Mouse (Mus musculus) hindbrain, embryonic 15.5 days (tissue): ENCODE measurements around the gene Dcun1d4. TPM values are rescaled to one million over a fixed set of nuclear protein-coding genes. Genes with fewer than 3 reads are reported as not detected.
"Not testable (repeated sequence)": the region's sequence is repeated elsewhere in the genome, so short reads cannot be mapped to it uniquely, and the experiment has no call there.

Experiments used
- ATAC-seq: fragments of 200-750 bp; cut with Nextera tagmentation; 2 replicates; pipeline ENCODE4 v1.8.0; 2017; ENCODE audit warnings: low read depth, moderate number of reproducible peaks, moderate TSS enrichment; ENCODE audit not compliant: low FRiP score
- H3K27ac ChIP-seq: fragments of 300-500 bp; sonication (generic); replicated peaks from 2 replicates; pipeline ENCODE4 v1.5.1; 2015; ENCODE audit warnings: mild to moderate bottlenecking, inconsistent platforms
- H3K27me3 ChIP-seq: fragments of 300-500 bp; sonication (generic); 2 replicates; pipeline ENCODE4 v1.6.1; 2015; ENCODE audit warnings: control low read depth, inconsistent platforms
- H3K36me3 ChIP-seq: fragments of 300-500 bp; sonication (generic); 2 replicates; pipeline ENCODE4 v1.6.1; 2015; ENCODE audit warnings: control low read depth, inconsistent platforms
- H3K4me1 ChIP-seq: fragments of 300-500 bp; sonication (generic); replicated peaks from 2 replicates; pipeline ENCODE4 v1.6.1; 2015; ENCODE audit warnings: control low read depth, inconsistent platforms
- H3K4me2 ChIP-seq: fragments of 300-500 bp; sonication (generic); 2 replicates; pipeline ENCODE4 v1.6.1; 2015; ENCODE audit warnings: moderate library complexity, mild to moderate bottlenecking, inconsistent platforms
- H3K4me3 ChIP-seq: fragments of 300-500 bp; sonication (generic); 2 replicates; pipeline ENCODE4 v1.5.1; 2015; ENCODE audit warnings: mild to moderate bottlenecking, inconsistent platforms
- H3K9ac ChIP-seq: fragments of 300-500 bp; sonication (generic); 2 replicates; pipeline ENCODE4 v1.6.1; 2015; ENCODE audit warnings: inconsistent platforms
- H3K9me3 ChIP-seq: fragments of 300-500 bp; sonication (generic); 2 replicates; pipeline ENCODE4 v1.6.1; 2016; ENCODE audit warnings: control low read depth, inconsistent platforms
- WGBS: fragments of 180-500 bp; shearing (Covaris S2); methylation state at CpG from one replicate; pipeline ENCODE4 v1.1.7; 2015; 5-methylcytosine and 5-hydroxymethylcytosine counted together
- polyA plus RNA-seq: library from polyadenylated mRNA; unstranded; fragments of >200 nt; fragmentation: Nextera tagmentation; extraction: Ambion mirVana; gene quantifications from 2 replicates; pipeline ENCODE4 v1.2.1, GENCODE M21; 2015

Gene Dcun1d4
- polyA plus RNA-seq, 1 experiment from 2014 or later, result 47.4 TPM

DNA sequence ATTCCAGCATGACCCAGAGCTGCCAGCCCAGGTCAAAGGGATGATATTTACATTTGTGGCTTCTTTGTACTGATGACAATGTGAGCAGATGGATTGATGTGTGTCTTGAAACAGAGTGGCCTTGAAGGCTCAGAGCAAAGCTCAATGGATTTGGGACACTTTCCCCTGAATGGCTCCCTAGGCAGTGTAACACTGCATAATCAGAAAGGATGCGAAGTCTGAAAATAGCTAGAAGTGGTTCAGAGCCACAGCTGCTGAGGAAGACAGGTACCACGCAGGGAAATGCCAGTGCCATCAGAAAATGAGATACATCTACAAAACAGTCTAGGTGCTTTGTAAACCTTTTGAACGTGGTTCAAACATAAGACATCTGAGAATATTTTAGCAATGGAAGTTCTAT, 97.3 kb downstream of the Dcun1d4 start:
- ATAC-seq, result no peak
- no peak overlapping the region for H3K9ac ChIP-seq
- no peaks in the 10 kb centered on the region for H3K36me3 ChIP-seq
- no peaks in the 10 kb centered on the region for H3K27me3 ChIP-seq
- H3K27ac ChIP-seq, result no peak overlapping the region
- no peak overlapping the region for H3K4me2 ChIP-seq
- peaks cover 7% of the 10 kb centered on the region for H3K4me1 ChIP-seq
- H3K4me3 ChIP-seq, result no peak overlapping the region
- 75% methylated on average over 3 of the region's 3 CpGs for WGBS
- no peaks in the 10 kb centered on the region for H3K9me3 ChIP-seq

DNA sequence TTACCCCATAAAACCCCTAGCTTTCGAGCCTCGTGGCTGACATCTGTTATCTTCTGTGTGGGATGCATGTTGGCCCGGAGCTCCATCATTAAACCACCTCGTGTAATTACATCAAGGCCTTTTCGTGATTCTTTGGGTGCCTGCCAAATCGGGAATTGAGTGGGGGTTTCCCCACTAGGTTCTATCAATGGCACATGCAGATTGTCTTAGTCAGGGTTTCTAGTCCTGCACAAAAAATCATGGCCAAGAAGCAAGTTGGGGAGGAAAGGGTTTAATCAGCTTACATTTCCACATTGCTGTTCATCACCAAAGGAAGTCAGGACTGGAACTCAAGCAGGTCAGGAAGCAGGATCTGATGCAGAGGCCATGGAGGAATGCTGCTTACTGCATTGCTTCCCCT, 103.2 kb downstream of the Dcun1d4 start:
- peaks cover 21% of the 10 kb centered on the region for H3K4me1 ChIP-seq

DNA sequence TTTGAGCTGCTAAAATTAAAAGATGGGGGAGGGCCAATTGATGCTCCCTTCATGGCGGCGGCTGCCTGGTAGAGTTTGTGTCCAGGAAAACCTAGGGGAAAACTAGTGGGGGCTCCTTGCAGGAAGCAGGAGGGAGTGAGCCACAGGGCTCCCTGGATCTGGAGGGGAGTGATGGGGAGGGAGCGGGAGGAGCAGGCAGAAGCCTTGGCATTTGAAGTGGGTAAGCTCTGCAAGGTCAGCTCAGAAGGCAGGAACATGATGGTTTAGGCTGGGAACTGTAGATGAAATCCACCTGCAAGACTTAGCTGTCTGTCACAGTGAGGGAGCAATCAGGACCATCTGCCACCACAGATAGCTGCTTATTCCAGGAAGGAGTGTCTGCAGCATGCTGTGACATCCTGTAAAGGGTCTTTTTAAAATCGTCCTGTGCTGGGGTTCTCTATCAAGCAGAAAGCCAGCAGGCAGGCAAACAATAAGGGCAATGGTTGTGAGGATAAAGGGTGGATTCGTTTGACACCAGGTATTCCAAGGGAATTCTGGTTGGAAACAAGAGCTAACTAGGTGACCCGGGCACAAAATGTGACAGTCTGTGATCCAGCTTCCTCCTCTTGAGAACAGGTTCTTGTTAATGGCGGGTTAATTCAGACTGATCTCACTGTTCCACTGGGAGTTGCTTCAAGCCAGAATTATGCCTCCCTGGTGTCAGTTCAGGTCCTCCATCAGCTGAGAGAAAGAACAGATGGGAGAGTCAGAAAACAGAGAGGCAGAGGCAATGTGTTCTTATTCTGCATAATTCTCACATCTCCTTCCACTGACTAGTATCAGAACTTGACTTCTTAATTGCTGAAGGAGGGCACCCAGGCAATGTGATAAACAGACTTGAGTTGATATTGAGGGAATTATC, 104.7 kb downstream of the Dcun1d4 start:
- H3K36me3 ChIP-seq, result no peaks in the 10 kb centered on the region
- no peaks in the 10 kb centered on the region for H3K9me3 ChIP-seq
- H3K27me3 ChIP-seq, result no peaks in the 10 kb centered on the region
- WGBS, result 15% methylated on average over 7 of the region's 7 CpGs
- no peak overlapping the region for H3K9ac ChIP-seq
- peak; percentile 59 for ATAC-seq
- peak overlapping the region; percentile 68 for H3K27ac ChIP-seq
- no peak overlapping the region for H3K4me2 ChIP-seq
- H3K4me3 ChIP-seq, result no peak overlapping the region
- peaks cover 21% of the 10 kb centered on the region for H3K4me1 ChIP-seq

More for the DNA sequence above, 103.2 kb downstream of the Dcun1d4 start:
- 55% methylated on average over 6 of the region's 6 CpGs for WGBS
- H3K36me3 ChIP-seq, H3K4me2 ChIP-seq, H3K9ac ChIP-seq, ATAC-seq, H3K4me3 ChIP-seq, H3K27ac ChIP-seq, H3K27me3 ChIP-seq, H3K9me3 ChIP-seq: not testable (repeated sequence)

DNA sequence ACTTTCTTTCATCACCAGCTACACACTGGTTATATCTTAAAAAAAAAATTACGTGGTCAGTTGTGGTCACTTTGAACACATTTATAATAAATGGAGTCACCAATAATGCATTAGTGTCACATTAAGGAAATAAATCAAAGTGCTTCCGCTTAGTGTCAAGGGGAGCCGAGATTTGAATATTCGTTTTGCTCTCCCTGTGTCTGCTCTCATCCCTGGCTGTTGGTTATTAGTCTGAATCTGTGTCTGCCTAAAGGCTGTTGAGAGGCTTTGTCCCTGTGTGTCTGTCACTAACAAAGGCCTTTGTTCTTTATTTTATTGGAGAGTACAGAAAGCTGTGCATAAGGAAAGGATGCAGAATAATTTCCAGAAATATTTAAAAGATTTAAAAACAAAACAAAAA, 105.8 kb downstream of the Dcun1d4 start:
- peaks cover 21% of the 10 kb centered on the region for H3K4me1 ChIP-seq
- no peaks in the 10 kb centered on the region for H3K9me3 ChIP-seq
- H3K27ac ChIP-seq, result no peak overlapping the region
- no peak overlapping the region for H3K9ac ChIP-seq
- 34% methylated on average over 4 of the region's 4 CpGs for WGBS
- ATAC-seq, result no peak
- H3K4me2 ChIP-seq, result no peak overlapping the region
- no peaks in the 10 kb centered on the region for H3K36me3 ChIP-seq
- no peaks in the 10 kb centered on the region for H3K27me3 ChIP-seq
- no peak overlapping the region for H3K4me3 ChIP-seq

DNA sequence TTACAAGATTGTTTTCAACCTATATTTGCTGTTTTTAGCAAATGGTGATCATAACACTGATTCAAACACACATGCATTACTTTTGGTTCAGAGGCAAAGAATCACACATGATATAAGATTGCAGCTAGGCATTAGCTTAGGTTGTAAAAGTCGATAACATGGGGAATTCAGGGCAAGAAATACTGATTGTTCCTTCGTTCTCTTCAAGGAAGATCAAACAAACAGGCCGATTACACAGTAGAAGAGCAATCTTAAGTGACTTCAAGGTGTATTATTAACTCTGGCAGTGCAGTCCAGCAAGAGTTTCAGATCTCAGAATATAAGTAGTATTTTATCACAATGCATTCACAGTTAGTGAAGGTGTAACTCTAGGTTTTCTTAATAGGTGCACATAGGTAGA, 106.3 kb downstream of the Dcun1d4 start:
- H3K36me3 ChIP-seq, result no peaks in the 10 kb centered on the region
- no peaks in the 10 kb centered on the region for H3K9me3 ChIP-seq
- WGBS, result 68% methylated on average over 3 of the region's 3 CpGs
- H3K4me1 ChIP-seq, result peaks cover 21% of the 10 kb centered on the region
- no peak overlapping the region for H3K9ac ChIP-seq
- no peak for ATAC-seq
- no peak overlapping the region for H3K27ac ChIP-seq
- no peak overlapping the region for H3K4me2 ChIP-seq
- no peaks in the 10 kb centered on the region for H3K27me3 ChIP-seq
- no peak overlapping the region for H3K4me3 ChIP-seq

DNA sequence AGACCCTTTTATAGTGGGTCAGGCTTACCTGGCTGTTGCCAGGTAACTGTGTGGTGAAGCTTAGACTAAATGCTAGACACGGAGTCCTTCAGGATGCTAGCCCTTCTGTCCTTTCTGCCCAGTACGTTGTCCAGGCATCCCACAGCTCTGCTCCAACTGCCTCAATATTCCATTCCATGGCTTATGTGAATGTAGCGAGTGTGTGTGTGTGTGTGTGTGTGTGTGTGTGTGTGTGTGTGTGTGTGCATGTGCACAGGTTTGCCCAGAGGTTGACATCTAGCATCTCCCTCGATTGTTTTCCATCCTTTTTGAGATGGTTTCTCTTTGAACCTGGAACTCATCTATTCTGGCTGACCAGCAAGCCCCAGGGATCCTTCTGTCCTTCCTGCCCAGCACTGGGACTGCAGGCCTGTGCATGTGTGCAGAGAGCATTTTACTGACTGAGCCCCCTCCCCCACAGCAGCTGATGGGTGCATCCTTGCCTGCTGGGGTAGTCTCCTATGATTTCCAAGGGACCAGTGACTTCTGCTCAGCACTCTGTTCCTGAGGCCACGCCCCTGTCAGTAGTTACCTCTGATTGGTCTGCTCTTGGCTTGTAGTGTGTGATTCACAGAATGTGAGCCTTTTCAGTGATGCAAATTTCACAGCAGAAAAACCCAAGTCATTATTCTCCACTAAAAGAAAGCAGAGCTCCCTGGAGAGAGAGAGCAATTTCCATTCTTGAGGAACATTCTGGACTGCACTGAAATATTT, 118.3 kb downstream of the Dcun1d4 start:
- H3K9me3 ChIP-seq, result no peaks in the 10 kb centered on the region
- H3K4me1 ChIP-seq, result peaks cover 20% of the 10 kb centered on the region
- peak; percentile 72 for ATAC-seq
- WGBS, result 61% methylated on average over 5 of the region's 5 CpGs
- H3K36me3 ChIP-seq, result no peaks in the 10 kb centered on the region
- H3K4me3 ChIP-seq, result no peak overlapping the region
- no peak overlapping the region for H3K4me2 ChIP-seq
- H3K9ac ChIP-seq, result no peak overlapping the region
- 0 out of 2 replicates have a peak overlapping the region, but pooled peaks have one; percentile 31 for H3K27ac ChIP-seq
- H3K27me3 ChIP-seq, result no peaks in the 10 kb centered on the region

DNA sequence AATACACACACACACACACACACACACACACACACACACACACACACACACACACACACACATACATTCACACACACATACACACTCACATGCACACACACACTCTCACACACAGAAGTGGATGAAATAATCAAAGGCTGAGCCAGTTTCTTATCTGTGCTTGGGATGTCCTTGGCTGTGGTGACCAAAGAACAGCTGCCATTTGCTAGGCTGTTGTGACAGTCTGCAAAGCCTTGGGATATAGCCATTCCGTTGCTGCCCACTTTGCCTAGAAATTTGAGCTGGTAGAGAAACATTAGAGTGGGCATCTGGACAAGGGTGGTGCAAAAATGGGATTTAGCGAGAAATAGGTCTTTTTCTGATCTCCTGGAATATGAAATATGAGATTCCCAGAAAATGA, 119.2 kb downstream of the Dcun1d4 start:
- no peaks in the 10 kb centered on the region for H3K27me3 ChIP-seq
- peaks cover 20% of the 10 kb centered on the region for H3K4me1 ChIP-seq
- no peak overlapping the region for H3K27ac ChIP-seq
- H3K4me3 ChIP-seq, result no peak overlapping the region
- 81% methylated on average over 2 of the region's 2 CpGs for WGBS
- H3K9me3 ChIP-seq, result no peaks in the 10 kb centered on the region
- no peak overlapping the region for H3K9ac ChIP-seq
- no peak for ATAC-seq
- H3K36me3 ChIP-seq, result no peaks in the 10 kb centered on the region
- H3K4me2 ChIP-seq, result no peak overlapping the region

DNA sequence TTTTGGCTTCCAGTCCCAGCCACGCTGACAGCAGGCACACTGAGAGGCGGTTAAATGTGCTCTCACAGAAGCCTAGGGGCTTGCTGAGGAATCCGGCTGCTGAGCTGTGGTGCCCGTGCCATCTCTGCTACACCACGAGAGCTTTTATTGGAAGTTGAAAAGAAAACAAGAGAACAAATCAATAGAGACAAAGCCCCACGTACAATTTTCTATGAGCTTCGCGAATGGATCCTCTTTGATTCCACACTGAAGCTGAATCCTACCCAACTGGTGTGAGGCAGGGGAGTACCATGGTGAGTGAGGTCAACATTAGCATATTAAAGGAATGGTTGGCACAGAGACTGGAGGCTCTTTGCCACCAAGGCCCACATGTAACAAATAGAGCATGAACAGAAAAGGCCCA, 120.6 kb downstream of the Dcun1d4 start:
- peak; percentile 62; the same call in 1 of the 2 replicates for ATAC-seq
- H3K4me3 ChIP-seq, result no peak overlapping the region
- no peaks in the 10 kb centered on the region for H3K27me3 ChIP-seq
- H3K27ac ChIP-seq, result no peak overlapping the region
- H3K4me1 ChIP-seq, result peaks cover 20% of the 10 kb centered on the region
- no peak overlapping the region for H3K4me2 ChIP-seq
- H3K9ac ChIP-seq, result no peak overlapping the region
- H3K36me3 ChIP-seq, result no peaks in the 10 kb centered on the region
- no peaks in the 10 kb centered on the region for H3K9me3 ChIP-seq
- WGBS, result 27% methylated on average over 8 of the region's 8 CpGs

DNA sequence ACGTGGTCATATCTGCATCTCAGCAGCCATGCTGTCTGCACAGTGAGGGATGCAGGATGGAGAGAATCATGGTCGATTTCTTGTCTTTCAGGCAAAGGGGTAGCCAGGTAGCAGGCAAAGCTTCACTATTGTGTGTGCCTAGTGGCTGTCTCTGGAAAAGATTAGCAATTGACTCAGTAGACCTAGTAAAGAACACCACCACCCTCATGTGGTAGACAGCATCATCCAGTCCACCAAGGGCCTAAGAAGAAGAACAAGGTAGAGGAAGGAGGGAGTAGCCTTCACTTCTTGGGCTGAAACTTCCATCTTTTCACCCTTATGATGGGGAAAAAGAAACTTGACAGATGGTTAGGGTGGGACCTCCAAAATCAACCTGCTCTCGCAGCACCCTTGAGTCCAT, 122.1 kb downstream of the Dcun1d4 start:
- Histone ChIP-seq H3K27ac (no peak overlapping the region), H3K9ac (no peak overlapping the region), H3K4me1 (peaks cover 20% of the 10 kb centered on the region), H3K4me2 (no peak overlapping the region), H3K9me3 (no peaks in the 10 kb centered on the region), H3K27me3 (no peaks in the 10 kb centered on the region), H3K36me3 (no peaks in the 10 kb centered on the region), H3K4me3 (no peak overlapping the region)
- ATAC-seq, result no peak
- 76% methylated on average over 3 of the region's 3 CpGs for WGBS

DNA sequence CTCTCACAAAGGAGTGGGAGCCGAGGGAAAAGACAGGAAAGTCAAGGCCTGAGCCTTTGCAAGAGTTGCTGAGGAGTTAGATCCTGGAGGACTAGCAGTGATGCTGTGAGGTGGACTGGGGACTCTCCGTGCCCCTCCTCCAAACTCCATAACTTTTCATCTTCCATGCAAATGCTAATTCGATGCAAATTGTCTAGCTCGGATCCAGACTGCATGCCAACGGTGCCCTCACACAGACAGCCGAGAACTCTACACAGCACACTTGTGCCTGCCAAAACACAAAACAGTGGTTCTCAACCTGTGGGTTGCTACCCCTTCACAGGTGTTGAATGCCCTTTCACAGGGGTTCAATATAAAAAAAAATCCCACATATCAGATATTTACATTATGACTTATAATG, 123.7 kb downstream of the Dcun1d4 start:
- H3K4me1 ChIP-seq, result peaks cover 12% of the 10 kb centered on the region
- H3K9me3 ChIP-seq, result no peaks in the 10 kb centered on the region
- H3K36me3 ChIP-seq, result no peaks in the 10 kb centered on the region
- WGBS, result 54% methylated on average over 6 of the region's 6 CpGs
- no peak overlapping the region for H3K4me2 ChIP-seq
- H3K9ac ChIP-seq, result no peak overlapping the region
- H3K27me3 ChIP-seq, result no peaks in the 10 kb centered on the region
- no peak for ATAC-seq
- H3K27ac ChIP-seq, result no peak overlapping the region
- no peak overlapping the region for H3K4me3 ChIP-seq

DNA sequence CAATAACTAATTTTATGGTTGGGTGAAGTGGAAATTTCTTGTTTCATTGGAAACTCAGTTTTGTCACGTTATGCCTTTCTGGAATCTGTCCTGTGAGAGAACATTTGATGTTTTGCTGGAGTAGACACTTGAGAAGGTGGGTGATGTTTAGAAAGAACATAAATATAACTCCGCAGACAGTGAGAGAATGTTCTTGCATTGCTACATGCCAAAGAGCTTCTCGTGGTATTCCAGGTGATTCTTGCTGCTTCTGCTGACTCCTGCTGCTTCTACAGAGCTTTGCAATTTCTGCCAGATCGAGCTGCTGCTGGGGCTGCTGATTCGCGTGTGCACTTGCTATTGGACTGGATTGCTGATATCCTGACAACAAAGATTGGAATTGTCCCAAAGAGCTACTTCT, 124.2 kb downstream of the Dcun1d4 start:
- peaks cover 11% of the 10 kb centered on the region; the same call in 1 of the 2 replicates for H3K4me1 ChIP-seq
- H3K4me3 ChIP-seq, result no peak overlapping the region
- H3K9me3 ChIP-seq, result no peaks in the 10 kb centered on the region
- 83% methylated on average over 6 of the region's 6 CpGs for WGBS
- H3K36me3 ChIP-seq, result no peaks in the 10 kb centered on the region
- H3K27ac ChIP-seq, result no peak overlapping the region
- no peaks in the 10 kb centered on the region for H3K27me3 ChIP-seq
- no peak overlapping the region for H3K4me2 ChIP-seq
- H3K9ac ChIP-seq, result no peak overlapping the region
- no peak for ATAC-seq
